Mouse (Mus musculus) erythroblast, embryonic 14.5 days (primary cell): ENCODE measurements around the gene Gm8332.
"Not testable (repeated sequence)": the region's sequence is repeated elsewhere in the genome, so short reads cannot be mapped to it uniquely, and the experiment has no call there.

Experiments
- GATA1 ChIP-seq: IDR thresholded peaks from 2 replicates; pipeline ENCODE4 v1.6.1; 2012; ENCODE audit warnings: low read length, inconsistent platforms, mixed read lengths
- TAL1 ChIP-seq: IDR thresholded peaks from 3 replicates; pipeline ENCODE4 v1.6.1; 2012; ENCODE audit warnings: low read length, inconsistent platforms, mixed read lengths

DNA sequence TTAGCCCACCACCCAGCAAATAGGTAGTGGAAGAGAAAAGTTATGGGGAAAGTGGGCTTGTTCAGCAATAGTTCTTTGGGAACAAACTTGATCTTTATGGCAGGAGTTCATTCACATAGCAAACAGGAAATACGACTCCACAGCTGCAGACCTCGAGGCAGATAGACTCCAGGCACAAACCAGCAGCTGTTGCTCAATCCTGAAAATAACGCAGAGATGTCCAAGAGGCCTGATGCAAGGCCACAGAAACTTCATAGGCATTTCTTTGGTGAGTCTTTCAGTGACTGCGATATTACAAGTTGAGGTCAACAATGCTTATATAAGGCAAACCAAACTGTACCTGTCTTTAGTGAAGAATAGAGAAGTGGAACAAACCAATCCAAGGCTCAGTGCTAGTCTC, 43.2 kb upstream of the Gm8332 start:
- not testable (repeated sequence) for TF ChIP-seq TAL1, GATA1
